Mouse (Mus musculus) G1E-ER4 (cell line): Measurements from ENCODE around the gene Ddit4. TPM values are rescaled to one million over a fixed set of nuclear protein-coding genes. Genes with fewer than 3 reads are reported as not detected.

Source experiments
- GATA1 ChIP-seq: IDR thresholded peaks from one replicate; pipeline ENCODE4 v1.8.0; 2012; ENCODE audit warnings: low read length, inconsistent platforms
- polyA plus RNA-seq: library from polyadenylated mRNA; stranded (reverse); fragments of >175 nt; gene quantifications from 2 replicates; pipeline ENCODE4 v1.2.3, GENCODE M21; 2012

Ddit4 gene
- polyA plus RNA-seq, 1 experiment = 9.2 TPM

- no peak for TF ChIP-seq GATA1
Measured at GRCm38 (mm10) chr10:59958458-59958857, 6.8 kb upstream of the Ddit4 start.

- TF ChIP-seq GATA1 = no peak
Measured at GRCm38 (mm10) chr10:59957171-59958149, 5.8 kb upstream of the Ddit4 start.

- no peak for TF ChIP-seq GATA1
Measured at GRCm38 (mm10) chr10:59956681-59957080, 5.0 kb upstream of the Ddit4 start.

GRCm38 (mm10) chr10:59953564-59954039 lies 2.0 kb upstream of the Ddit4 start:
- TF ChIP-seq GATA1 = no peak

GRCm38 (mm10) chr10:59952781-59953563 lies 1.3 kb upstream of the Ddit4 start:
- TF ChIP-seq GATA1 = no peak

GRCm38 (mm10) chr10:59952152-59952780 lies 632 bp upstream of the Ddit4 start:
- TF ChIP-seq GATA1 = no peak

- no peak for TF ChIP-seq GATA1
Measured at GRCm38 (mm10) chr10:59950716-59951191, 880 bp downstream of the Ddit4 start.

GRCm38 (mm10) chr10:59949783-59950605 lies 1.6 kb downstream of the Ddit4 start:
- no peak for TF ChIP-seq GATA1

GRCm38 (mm10) chr10:59949255-59949648 lies 2.4 kb downstream of the Ddit4 start:
- no peak for TF ChIP-seq GATA1

GRCm38 (mm10) chr10:59948363-59949254 lies 3.0 kb downstream of the Ddit4 start:
- TF ChIP-seq GATA1 = no peak

GRCm38 (mm10) chr10:59947296-59948073 lies 4.1 kb downstream of the Ddit4 start:
- TF ChIP-seq GATA1 = no peak

GRCm38 (mm10) chr10:59946362-59946761 lies 5.3 kb downstream of the Ddit4 start:
- TF ChIP-seq GATA1 = no peak

- no peak for TF ChIP-seq GATA1
Measured at GRCm38 (mm10) chr10:59945416-59945815, 6.2 kb downstream of the Ddit4 start.
